Mouse (Mus musculus): Measurements from ENCODE around the gene Zfp760. TPM values are rescaled to one million over a fixed set of nuclear protein-coding genes. Genes with fewer than 3 reads are reported as not detected.

Zfp760 gene
- total RNA-seq, 2 experiments from 2014 or later = 5.0 to 5.9 TPM

Other genes with a start within 250 kb of the Zfp760 start
- gene Zfp53, start 218.7 kb upstream of the Zfp760 start, total RNA-seq (2015) = 23.9 and 25.5 TPM in 2 replicates
- gene Zfp53, start 218.7 kb upstream of the Zfp760 start, total RNA-seq (2017) = 13.7 and 16.0 TPM in 2 replicates
- gene Zfp52, start 172.2 kb upstream of the Zfp760 start, total RNA-seq (2015) = 20.2 and 25.4 TPM in 2 replicates
- 31.0 and 36.1 TPM in 2 replicates for gene Zfp52, start 172.2 kb upstream of the Zfp760 start, total RNA-seq (2017)
- gene Zfp948, start 140.7 kb upstream of the Zfp760 start, total RNA-seq (2015) = 2.0 and 3.4 TPM in 2 replicates
- gene Zfp948, start 140.7 kb upstream of the Zfp760 start, total RNA-seq (2017) = 1.8 and 3.0 TPM in 2 replicates
- gene Zfp983, start 57.1 kb upstream of the Zfp760 start, total RNA-seq (2015) = 9.4 and 10.8 TPM in 2 replicates
- 4.6 and 6.5 TPM in 2 replicates for gene Zfp983, start 57.1 kb upstream of the Zfp760 start, total RNA-seq (2017)
- 13.3 TPM in 1 of 2 replicates, not detected in the other for gene Gm10226, start 15.9 kb upstream of the Zfp760 start, total RNA-seq (2015)
- gene Gm10226, start 15.9 kb upstream of the Zfp760 start, total RNA-seq (2017) = 2.2 and 14.0 TPM in 2 replicates
- 2.8 and 3.1 TPM in 2 replicates for gene Zfp229, start 23.1 kb downstream of the Zfp760 start, total RNA-seq (2015)
- 4.0 and 4.4 TPM in 2 replicates for gene Zfp229, start 23.1 kb downstream of the Zfp760 start, total RNA-seq (2017)
- gene Zfp820, start 138.0 kb downstream of the Zfp760 start, total RNA-seq (2015) = 0.47 and 1.4 TPM in 2 replicates
- 0.55 and 0.94 TPM in 2 replicates for gene Zfp820, start 138.0 kb downstream of the Zfp760 start, total RNA-seq (2017)
- gene Zfp995, start 202.2 kb downstream of the Zfp760 start, total RNA-seq (2015) = 15.0 and 15.5 TPM in 2 replicates
- gene Zfp995, start 202.2 kb downstream of the Zfp760 start, total RNA-seq (2017) = 12.1 and 13.5 TPM in 2 replicates

Measured in megakaryocyte, adult 5-6 weeks (primary cell).